Comparison of ENCODE assay signal across 18 mouse cellular contexts in genomic region chr1:88988011-88988695, GRCm38 (mm10).
"Had no signal": no experiment of that assay in that cellular context is flagged by ENCODE, and none has a peak within 500 bp of the region (broad histone marks: within the 10 kb centered on the region; RNA-seq: fewer than 3 reads in every experiment).

No protein-coding gene starts in this region.

- H3K4me2 ChIP-seq: liver, embryonic 13.5 days; lung, embryonic 15.5 days; midbrain, embryonic 11.5 days; midbrain, embryonic 15.5 days had no signal

- H3K9me3 ChIP-seq: liver, embryonic 13.5 days; lung, embryonic 15.5 days; megakaryocyte, embryonic 14.5 days; midbrain, embryonic 15.5 days had no signal

- H3K36me3 ChIP-seq: liver, embryonic 13.5 days; lung, embryonic 15.5 days; midbrain, embryonic 15.5 days had no signal

- H3K27ac ChIP-seq: kidney, postnatal 0 days; liver, embryonic 13.5 days; lung, embryonic 15.5 days; macrophage; midbrain, embryonic 15.5 days had no signal

- DNase-seq: kidney, adult 11 months; kidney, adult 9 months; kidney, postnatal 36 days; layer of hippocampus, adult 9-11 months; layer of hippocampus, postnatal 36 days; left cerebral cortex, postnatal 4 days; liver; liver, embryonic 13.5 days; liver, postnatal 0 days; lung, postnatal 14 days; right cerebral cortex, postnatal 25 days; thymus, postnatal 4 days had no signal

- H3K27me3 ChIP-seq: liver, embryonic 13.5 days; lung, embryonic 15.5 days; megakaryocyte, embryonic 14.5 days; midbrain, embryonic 15.5 days had no signal

- H3K4me3 ChIP-seq: liver, embryonic 13.5 days; lung, embryonic 15.5 days; megakaryocyte, embryonic 14.5 days; midbrain, embryonic 15.5 days had no signal

- H3K9ac ChIP-seq: liver, embryonic 13.5 days; liver, postnatal 0 days; lung, embryonic 15.5 days; midbrain, embryonic 15.5 days had no signal

- H3K4me1 ChIP-seq: liver, embryonic 13.5 days; lung, embryonic 15.5 days; megakaryocyte, embryonic 14.5 days; midbrain, embryonic 15.5 days had no signal

- ATAC-seq: liver, postnatal 0 days; midbrain, embryonic 15.5 days had no signal
